Mouse (Mus musculus): ENCODE data around the gene Vipr1.

DNA sequence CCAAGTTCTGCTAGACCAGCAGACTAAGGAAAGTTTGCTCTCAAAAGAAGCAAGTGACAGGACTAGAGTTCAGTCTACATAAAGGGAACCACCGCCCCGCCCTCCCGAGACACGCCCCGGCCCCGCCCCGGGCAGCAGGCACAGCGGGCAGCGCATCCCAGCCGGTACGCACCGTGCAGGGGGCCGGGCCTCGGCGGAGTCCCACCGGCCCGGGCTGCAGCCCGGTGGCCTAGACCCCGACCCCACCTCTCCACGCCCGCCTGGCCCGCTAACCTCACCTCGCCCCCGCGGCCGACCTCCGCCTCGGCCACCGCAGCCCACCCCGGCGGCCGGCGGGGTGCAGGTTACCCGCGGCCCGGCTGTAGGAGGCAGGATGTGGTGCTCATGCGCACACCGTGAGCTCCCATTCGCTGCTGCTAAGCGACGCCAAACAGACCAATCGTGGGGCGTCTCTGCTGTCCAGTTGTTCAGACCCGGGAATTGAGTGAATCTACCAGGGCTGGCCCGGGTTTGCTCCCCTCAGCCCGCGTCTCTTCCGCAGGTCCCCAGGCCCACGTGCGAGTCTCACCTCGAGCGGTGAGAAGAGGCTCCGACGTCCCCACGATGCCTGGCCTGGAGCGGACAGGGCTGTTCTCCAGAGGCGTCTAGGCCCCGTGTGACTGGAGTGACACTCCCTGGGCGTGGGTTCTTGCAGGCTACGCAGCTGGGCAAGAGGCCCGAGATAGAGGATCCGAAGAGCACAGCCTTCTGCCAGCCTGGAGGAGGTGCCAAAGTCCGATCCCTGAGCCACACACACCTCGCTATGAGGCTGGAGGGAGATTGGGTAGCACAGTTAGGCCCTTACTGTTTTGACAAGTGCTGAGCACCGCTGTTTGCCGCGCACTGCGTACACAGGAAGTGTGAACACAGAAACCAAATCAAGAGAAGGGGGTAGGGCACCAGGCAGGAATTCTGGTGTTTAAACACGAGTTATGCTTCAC lies 62.4 kb downstream of the Vipr1 start, which contains the start of gene Sec22c:
- TF ChIP-seq CTCF (IDR thresholded peaks at IDR 0.05; ENCODE audit: extremely low read depth, insufficient read length, insufficient replicate concordance, low read depth, low read length) (no peak), POLR2A (IDR thresholded peaks at IDR 0.05; ENCODE audit: low read depth, low read length) (peak; percentile 40)
